Mouse (Mus musculus): ENCODE results near the gene Ppp1r3e. TPM values are rescaled to one million over a fixed set of nuclear protein-coding genes. Genes with fewer than 3 reads are reported as not detected.

Gene Ppp1r3e
- 0.54 TPM for polyA plus RNA-seq (2017; shearing (Covaris generic))

DNA sequence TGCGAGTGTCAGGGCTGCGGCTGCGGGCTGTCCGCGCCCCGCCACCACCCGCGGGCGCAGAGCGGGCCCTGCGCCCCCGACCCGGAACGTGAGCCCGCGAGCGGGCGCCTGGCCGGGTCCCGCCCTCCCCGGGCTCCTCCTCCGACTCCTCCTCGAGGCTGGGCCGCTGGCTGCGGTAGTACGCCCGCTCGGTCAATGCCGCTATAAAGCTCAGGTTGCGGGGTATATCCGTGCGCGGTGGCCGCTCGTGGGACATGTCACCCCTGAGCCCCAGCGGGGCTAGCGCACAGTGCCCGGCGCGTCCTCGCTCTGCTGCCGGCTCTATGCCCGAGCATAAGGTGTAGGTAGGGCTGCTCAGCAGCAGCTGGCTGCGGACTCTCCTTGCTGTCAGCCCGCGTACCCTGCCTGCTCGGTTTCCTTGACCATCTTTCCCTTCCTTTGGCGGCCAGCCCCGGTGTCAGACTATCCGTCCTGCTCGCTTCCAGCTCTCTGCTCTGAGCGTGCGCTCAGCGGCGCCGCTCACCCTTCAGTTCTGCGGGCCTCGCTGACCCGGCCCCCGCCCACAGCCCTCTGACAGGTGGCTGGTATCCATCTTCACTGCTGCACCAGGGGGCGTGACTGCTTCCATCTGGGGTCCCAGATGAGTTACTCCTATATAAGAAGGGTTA, at the start of gene Ppp1r3e:
Gene Ppp1r3e, minus strand, starts transcription at position 503 of the 668 bp plus-strand sequence.

DNA sequence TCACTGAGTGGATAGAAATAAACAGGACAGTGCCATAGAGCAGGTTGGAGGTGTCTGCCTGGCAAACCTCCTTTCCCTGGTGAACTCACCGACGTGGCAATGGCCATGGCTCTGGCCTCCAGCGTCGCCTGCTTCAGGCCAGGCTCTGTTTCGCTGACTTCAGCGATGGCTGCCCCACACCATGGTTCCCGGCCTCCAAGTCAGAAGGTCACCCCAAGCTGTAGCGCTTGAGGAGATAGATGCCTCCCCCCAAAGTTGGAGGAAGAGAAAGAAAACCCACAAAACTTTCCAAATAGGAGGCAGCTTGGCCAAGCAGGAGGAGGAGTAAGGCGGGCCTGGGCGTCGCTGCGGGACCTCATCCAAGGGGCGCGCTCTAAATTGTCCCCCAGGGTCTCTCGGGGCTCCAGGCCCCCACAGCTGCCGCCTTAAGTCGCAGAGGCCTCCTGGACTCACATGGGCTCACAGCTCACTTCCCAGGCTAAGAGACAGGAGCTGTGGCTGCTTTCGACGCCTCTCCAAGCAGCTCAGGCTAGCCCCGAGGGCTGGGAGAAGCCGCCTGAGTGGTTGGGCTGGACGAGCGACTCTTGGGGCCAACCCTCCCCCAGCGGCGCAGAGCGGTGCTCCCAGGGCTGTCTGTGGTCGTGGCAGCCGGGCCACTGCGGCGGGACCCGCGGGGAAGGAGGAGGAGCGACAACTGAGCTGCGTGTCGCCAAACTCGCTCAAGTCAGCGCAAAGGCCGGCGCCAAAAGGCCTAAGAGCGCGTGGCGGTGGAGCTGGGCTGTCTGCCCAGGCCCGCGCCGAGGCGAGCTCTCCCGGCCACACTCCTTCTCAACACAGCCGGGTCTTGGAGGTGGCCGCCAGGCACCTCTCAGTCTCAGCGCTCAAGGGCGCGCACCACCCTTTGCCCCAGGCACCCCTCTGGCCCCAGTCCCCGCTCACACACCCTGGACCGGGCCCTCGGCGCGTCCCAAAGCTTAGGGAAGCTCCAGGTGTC, 48.3 kb upstream of the Ppp1r3e start, which contains the start of gene Efs:
Gene Efs, minus strand, starts transcription at position 778 of the 994 bp plus-strand sequence.

DNA sequence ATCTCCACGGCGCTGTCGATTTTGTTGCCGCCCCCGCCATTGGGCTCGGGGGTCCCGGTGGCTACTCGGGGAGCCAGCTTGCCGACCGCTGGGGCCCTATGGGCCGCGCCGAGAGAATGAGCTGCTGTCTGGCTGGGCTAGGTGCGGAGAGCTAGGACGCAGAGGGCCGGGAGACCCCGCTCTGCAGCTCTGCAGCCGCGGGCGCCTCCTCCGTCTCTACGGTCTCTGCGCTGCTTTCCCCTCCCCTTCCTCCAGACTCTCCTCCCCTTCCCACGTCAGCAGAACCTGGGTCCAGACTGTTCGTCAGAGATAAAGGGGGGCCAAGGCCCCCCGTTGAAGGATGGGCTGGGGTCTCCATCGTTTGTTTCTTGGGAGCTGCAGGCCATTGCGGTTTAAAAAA, 35.5 kb upstream of the Ppp1r3e start, which contains the start of gene Slc22a17:
Gene Slc22a17, minus strand, starts transcription at position 247 of the 400 bp plus-strand sequence.

DNA sequence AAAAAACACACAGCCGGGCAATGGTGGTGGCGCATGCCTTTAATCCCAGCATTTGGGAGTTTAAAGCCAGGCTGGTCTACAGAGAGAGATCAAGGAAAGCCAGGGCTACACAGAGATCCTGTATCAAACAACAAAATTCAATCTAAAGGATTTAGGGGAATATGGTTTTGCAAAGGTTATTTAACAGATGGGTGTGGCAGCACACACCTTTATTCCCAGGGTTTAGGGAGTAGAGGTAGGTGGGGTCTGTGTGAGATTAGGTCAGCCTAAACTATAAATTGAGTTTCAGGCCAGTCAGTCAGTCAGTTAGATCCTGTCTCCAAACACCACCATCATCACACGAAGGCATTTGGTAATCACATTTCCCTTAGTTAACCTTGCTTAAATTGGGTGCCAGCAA, 14.8 kb upstream of the Ppp1r3e start, which contains the start of gene Pabpn1:
Gene Pabpn1, plus strand, starts transcription at position 301 of the 400 bp plus-strand sequence.

DNA sequence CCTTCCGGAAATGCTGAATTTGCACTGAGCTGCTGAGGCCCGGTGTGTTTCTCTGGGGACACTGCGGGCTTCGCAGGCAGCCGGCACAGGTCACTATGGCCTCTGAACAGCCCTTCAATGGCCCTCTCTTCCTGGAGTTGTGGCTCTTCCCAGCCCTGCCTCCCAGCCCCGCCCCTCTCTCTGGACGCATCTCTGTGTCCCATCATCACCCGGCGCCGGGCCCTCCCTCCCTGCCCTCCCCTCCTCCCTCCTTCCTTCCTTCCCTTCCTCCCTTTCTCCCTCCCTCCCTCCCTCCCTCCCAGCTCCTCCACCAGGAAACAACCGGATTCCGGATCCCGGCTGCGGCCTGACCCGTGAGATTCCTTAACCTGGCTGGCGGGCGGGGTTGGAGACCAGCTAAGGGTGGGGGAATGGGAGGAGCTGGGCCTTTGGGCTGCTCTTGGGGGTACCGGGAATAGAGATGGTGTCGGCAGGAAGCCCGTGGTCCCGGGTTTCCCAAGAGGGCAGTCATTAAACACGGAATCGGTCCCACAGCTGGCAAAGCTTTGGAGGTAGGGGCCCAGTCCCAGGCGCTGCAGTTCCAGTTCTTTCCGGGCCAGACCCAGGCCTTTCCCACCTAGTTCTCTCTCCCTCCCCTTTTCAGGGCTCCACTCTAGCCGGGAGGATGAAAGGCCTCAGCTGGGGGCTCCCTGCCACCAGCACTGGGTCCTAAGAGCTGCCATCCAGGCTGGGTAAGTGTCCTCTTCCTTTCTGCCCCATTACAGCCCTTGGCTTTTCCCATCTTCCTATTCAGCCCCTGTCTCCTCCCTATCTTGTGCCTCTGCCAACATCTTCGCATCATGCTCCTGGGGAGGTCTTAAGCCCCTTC, 6.0 kb upstream of the Ppp1r3e start, which contains the start of the genes Bcl2l2 and Gm20521:
Gene Bcl2l2, plus strand, starts transcription at position 224 of the 868 bp plus-strand sequence.
Gene Gm20521, plus strand, starts transcription at position 288 of the 868 bp plus-strand sequence.

DNA sequence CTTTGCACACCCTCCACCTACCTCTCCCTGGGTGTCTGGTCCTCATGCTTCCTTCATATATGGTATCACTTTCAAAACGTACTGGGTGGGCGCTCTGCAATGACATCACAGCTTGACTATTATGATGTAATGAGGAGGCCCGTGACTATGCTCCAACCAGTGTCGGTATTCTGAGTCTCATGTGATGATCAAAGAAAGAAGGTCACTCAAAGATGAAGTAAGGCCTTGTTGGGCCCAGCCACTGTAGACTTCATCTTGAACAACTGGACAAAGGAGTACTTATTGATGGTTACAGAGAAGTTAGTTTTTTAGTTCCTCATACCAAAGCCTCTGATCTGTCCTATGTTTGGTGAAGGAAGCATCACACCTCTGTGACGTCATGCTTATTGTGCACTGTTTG, 6.5 kb downstream of the Ppp1r3e start, which contains the start of gene Homez:
Gene Homez, minus strand, starts transcription at position 101 of the 400 bp plus-strand sequence.

Other genes with a start within 250 kb of the Ppp1r3e start
- gene Gm17606, start 236.6 kb downstream of the Ppp1r3e start, polyA plus RNA-seq (2017; shearing (Covaris generic)): not detected
- gene Cdh24, start 236.2 kb downstream of the Ppp1r3e start, polyA plus RNA-seq (2017; shearing (Covaris generic)): 0.49 TPM
- 91.3 TPM for gene 1700123O20Rik, start 191.3 kb downstream of the Ppp1r3e start, polyA plus RNA-seq (2017; shearing (Covaris generic))
- gene Acin1, start 190.6 kb downstream of the Ppp1r3e start, polyA plus RNA-seq (2017; shearing (Covaris generic)): 116 TPM
- not detected for gene Gm29776, start 178.7 kb downstream of the Ppp1r3e start, polyA plus RNA-seq (2017; shearing (Covaris generic))
- not detected for gene Cebpe, start 165.4 kb downstream of the Ppp1r3e start, polyA plus RNA-seq (2017; shearing (Covaris generic))
- 0.37 TPM for gene Slc7a8, start 95.6 kb downstream of the Ppp1r3e start, polyA plus RNA-seq (2017; shearing (Covaris generic))
- gene Rnf212b, start 63.4 kb downstream of the Ppp1r3e start, polyA plus RNA-seq (2017; shearing (Covaris generic)): not detected
- gene Homez, start 6.6 kb downstream of the Ppp1r3e start, polyA plus RNA-seq (2017; shearing (Covaris generic)): 10.3 TPM
- gene Bcl2l2, start 5.8 kb upstream of the Ppp1r3e start, polyA plus RNA-seq (2017; shearing (Covaris generic)): 0.95 TPM
- gene Gm20521, start 5.9 kb upstream of the Ppp1r3e start, polyA plus RNA-seq (2017; shearing (Covaris generic)): not detected
- 26.4 TPM for gene Pabpn1, start 14.9 kb upstream of the Ppp1r3e start, polyA plus RNA-seq (2017; shearing (Covaris generic))
- gene Slc22a17, start 35.6 kb upstream of the Ppp1r3e start, polyA plus RNA-seq (2017; shearing (Covaris generic)): 1.0 TPM
- not detected for gene Efs, start 48.6 kb upstream of the Ppp1r3e start, polyA plus RNA-seq (2017; shearing (Covaris generic))
- not detected for gene Il25, start 55.1 kb upstream of the Ppp1r3e start, polyA plus RNA-seq (2017; shearing (Covaris generic))
- not detected for gene Cmtm5, start 58.7 kb upstream of the Ppp1r3e start, polyA plus RNA-seq (2017; shearing (Covaris generic))
- not detected for gene Myh6, start 89.4 kb upstream of the Ppp1r3e start, polyA plus RNA-seq (2017; shearing (Covaris generic))
- not detected for gene Gm17428, start 99.4 kb upstream of the Ppp1r3e start, polyA plus RNA-seq (2017; shearing (Covaris generic))
- gene Myh7, start 117.1 kb upstream of the Ppp1r3e start, polyA plus RNA-seq (2017; shearing (Covaris generic)): not detected
- gene Ngdn, start 137.9 kb upstream of the Ppp1r3e start, polyA plus RNA-seq (2017; shearing (Covaris generic)): 134 TPM
- 12.6 TPM for gene Zfhx2, start 214.8 kb upstream of the Ppp1r3e start, polyA plus RNA-seq (2017; shearing (Covaris generic))
- gene Thtpa, start 217.2 kb upstream of the Ppp1r3e start, polyA plus RNA-seq (2017; shearing (Covaris generic)): 14.7 TPM
- 159 TPM for gene Ap1g2, start 229.0 kb upstream of the Ppp1r3e start, polyA plus RNA-seq (2017; shearing (Covaris generic))
- gene Jph4, start 239.4 kb upstream of the Ppp1r3e start, polyA plus RNA-seq (2017; shearing (Covaris generic)): not detected

Measured in activated CD4-positive, CD25-positive, alpha-beta regulatory T cell, adult 9 weeks (primary cell).